Mouse (Mus musculus) lung, embryonic 14.5 days (tissue): ENCODE measurements around the gene Loxl3. TPM values are rescaled to one million over a fixed set of nuclear protein-coding genes. Genes with fewer than 3 reads are reported as not detected.

ENCODE experiments used
- ATAC-seq: fragments of 200-750 bp; cut with Nextera tagmentation; 2 replicates; pipeline ENCODE4 v1.8.0; 2017; ENCODE audit warnings: mild to moderate bottlenecking, moderate TSS enrichment, moderate library complexity; ENCODE audit not compliant: insufficient read depth
- DNase-seq: peaks from one replicate; pipeline ENCODE4 v3.0.0-alpha.2; 2015
- H3K27ac ChIP-seq: fragments of 300-500 bp; sonication (generic); 2 replicates; pipeline ENCODE4 v1.5.1; 2014; ENCODE audit warnings: low read depth, mild to moderate bottlenecking, moderate library complexity
- H3K27me3 ChIP-seq: fragments of 300-500 bp; sonication (generic); 2 replicates; pipeline ENCODE4 v1.6.1; 2014; ENCODE audit warnings: low read length, control low read depth; ENCODE audit not compliant: insufficient read depth
- H3K36me3 ChIP-seq: fragments of 300-500 bp; sonication (generic); 2 replicates; pipeline ENCODE4 v1.6.1; 2014; ENCODE audit warnings: control low read depth; ENCODE audit not compliant: insufficient read depth
- H3K4me1 ChIP-seq: fragments of 300-500 bp; sonication (generic); 2 replicates; pipeline ENCODE4 v1.6.1; 2014; ENCODE audit warnings: antibody characterized with exemption, control low read depth; ENCODE audit not compliant: insufficient read depth
- H3K4me2 ChIP-seq: fragments of 300-500 bp; sonication (generic); 2 replicates; pipeline ENCODE4 v1.6.1; 2014; ENCODE audit warnings: mild to moderate bottlenecking
- H3K4me3 ChIP-seq: fragments of 300-500 bp; sonication (generic); 2 replicates; pipeline ENCODE4 v1.5.1; 2014; ENCODE audit warnings: low read depth, low read length
- H3K9ac ChIP-seq: fragments of 300-500 bp; sonication (generic); 2 replicates; pipeline ENCODE4 v1.6.1; 2014
- H3K9me3 ChIP-seq: fragments of 300-500 bp; sonication (generic); 2 replicates; pipeline ENCODE4 v1.6.1; 2016; ENCODE audit warnings: low read depth, low read length, control low read depth
- CTCF ChIP-seq: IDR thresholded peaks from 2 replicates; pipeline ENCODE4 v1.5.1; 2016; ENCODE audit warnings: antibody characterized with exemption, low read depth
- WGBS: fragments of 180-500 bp; shearing (Covaris S2); extraction: QIAGEN DNeasy Blood & Tissue Kit; methylation state at CpG from one replicate; pipeline ENCODE4 v1.1.7; 2014; 5-methylcytosine and 5-hydroxymethylcytosine counted together
- polyA plus RNA-seq: library from polyadenylated mRNA; unstranded; fragments of >200 nt; fragmentation: Nextera tagmentation; extraction: Ambion mirVana; gene quantifications from 2 replicates; pipeline ENCODE4 v1.2.1, GENCODE M21; 2014

Loxl3 gene
- polyA plus RNA-seq, 1 experiment from 2014 or later = 19.5 TPM

DNA sequence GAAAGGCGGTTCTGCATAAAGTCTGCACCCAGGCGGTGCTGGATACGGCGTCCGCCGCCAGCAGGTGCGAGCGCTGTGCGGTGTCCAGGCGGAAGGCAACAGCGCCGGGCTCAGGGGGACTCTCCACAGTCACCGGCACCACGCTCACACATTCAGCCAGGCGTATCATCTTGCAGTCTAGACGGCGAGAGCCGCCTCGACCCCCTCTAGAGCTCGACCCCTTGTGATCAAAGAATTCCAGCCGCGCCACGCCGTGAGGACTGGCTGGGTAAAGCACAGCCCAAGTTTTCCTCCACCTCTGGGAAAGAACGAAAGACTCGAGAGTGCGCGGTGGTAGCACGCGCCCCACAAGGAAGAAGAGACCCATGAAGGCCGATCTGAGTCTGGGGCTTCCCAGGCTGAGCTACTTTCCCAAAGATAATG, 1.2 kb upstream of the Loxl3 start:
- Histone ChIP-seq H3K27me3 (no peaks in the 10 kb centered on the region), H3K9me3 (no peaks in the 10 kb centered on the region), H3K4me1 (0 out of 2 replicates have a peak, but pooled peaks cover 9% of the 10 kb centered on the region), H3K4me3 (peak overlapping the region; percentile 55), H3K27ac (peak overlapping the region; percentile 93), H3K4me2 (peak overlapping the region; percentile 78), H3K9ac (peak overlapping the region; percentile 66), H3K36me3 (no peaks in the 10 kb centered on the region)
- peak; percentile 21 for ATAC-seq
- WGBS = 0% methylated on average over 31 of the region's 31 CpGs
- TF ChIP-seq CTCF = peak; percentile 24; the same call in 1 of the 2 replicates
- DNase-seq = peak; percentile 67

GRCm38 (mm10) chr6:83034463-83035055, 586 bp downstream of the Loxl3 start:
- Histone ChIP-seq H3K36me3 (no peaks in the 10 kb centered on the region), H3K27me3 (no peaks in the 10 kb centered on the region), H3K9me3 (no peaks in the 10 kb centered on the region), H3K27ac (peak overlapping the region; percentile 93; the same call in 1 of the 2 replicates), H3K4me2 (peak overlapping the region; percentile 78), H3K4me3 (peak overlapping the region; percentile 55), H3K9ac (peak overlapping the region; percentile 66), H3K4me1 (0 out of 2 replicates have a peak, but pooled peaks cover 9% of the 10 kb centered on the region)
- 17% methylated on average over 5 of the region's 5 CpGs for WGBS
- no peak for DNase-seq
- TF ChIP-seq CTCF = no peak
- peak; percentile 0; the same call in 1 of the 2 replicates for ATAC-seq

DNA sequence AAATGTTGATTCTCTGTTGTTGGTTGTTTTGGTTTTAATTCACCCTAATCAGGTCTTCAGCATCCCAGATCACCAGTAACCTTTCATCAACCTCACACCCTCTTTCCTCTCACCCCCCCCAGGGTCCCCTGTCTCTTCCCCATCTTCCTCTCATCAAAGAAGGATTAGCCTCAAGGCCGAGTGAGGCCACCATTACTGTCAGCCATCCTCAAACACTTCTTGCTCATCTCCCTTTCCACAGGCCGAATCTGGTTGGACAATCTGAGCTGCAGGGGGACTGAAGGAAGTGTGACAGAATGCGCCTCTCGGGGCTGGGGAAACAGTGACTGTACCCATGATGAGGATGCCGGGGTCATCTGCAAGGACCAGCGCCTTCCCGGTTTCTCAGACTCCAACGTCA, 3.2 kb downstream of the Loxl3 start:
- H3K27ac ChIP-seq = no peak overlapping the region
- no peaks in the 10 kb centered on the region for H3K27me3 ChIP-seq
- no peak for TF ChIP-seq CTCF
- H3K4me1 ChIP-seq = 0 out of 2 replicates have a peak, but pooled peaks cover 7% of the 10 kb centered on the region
- H3K9me3 ChIP-seq = no peaks in the 10 kb centered on the region
- ATAC-seq = no peak
- H3K4me3 ChIP-seq = no peak overlapping the region
- H3K9ac ChIP-seq = no peak overlapping the region
- 0 out of 2 replicates have a peak, but pooled peaks cover 8% of the 10 kb centered on the region for H3K36me3 ChIP-seq
- H3K4me2 ChIP-seq = 0 out of 2 replicates have a peak overlapping the region, but pooled peaks have one; percentile 5
- DNase-seq = peak; percentile 53
- WGBS = 36% methylated on average over 8 of the region's 8 CpGs

GRCm38 (mm10) chr6:83038496-83039012, 4.6 kb downstream of the Loxl3 start:
- DNase-seq = peak; percentile 85
- Histone ChIP-seq H3K4me3 (peak overlapping the region; percentile 20), H3K4me1 (0 out of 2 replicates have a peak, but pooled peaks cover 7% of the 10 kb centered on the region), H3K9me3 (no peaks in the 10 kb centered on the region), H3K27ac (no peak overlapping the region), H3K4me2 (peak overlapping the region; percentile 56), H3K9ac (0 out of 2 replicates have a peak overlapping the region, but pooled peaks have one; percentile 17), H3K27me3 (no peaks in the 10 kb centered on the region), H3K36me3 (0 out of 2 replicates have a peak, but pooled peaks cover 8% of the 10 kb centered on the region)
- WGBS = 16% methylated on average over 24 of the region's 24 CpGs
- no peak for TF ChIP-seq CTCF
- ATAC-seq = peak; percentile 7; the same call in 1 of the 2 replicates

GRCm38 (mm10) chr6:83040601-83041000, 6.6 kb downstream of the Loxl3 start:
- WGBS = 74% methylated on average over 5 of the region's 5 CpGs

GRCm38 (mm10) chr6:83043561-83043960, 9.6 kb downstream of the Loxl3 start:
- H3K27ac ChIP-seq = peak overlapping the region; percentile 24; the same call in 1 of the 2 replicates
- ATAC-seq = no peak
- WGBS = 46% methylated on average over 6 of the region's 6 CpGs

More at GRCm38 (mm10) chr6:83040601-83041000, 6.6 kb downstream of the Loxl3 start:
- Histone ChIP-seq H3K4me2 (no peak overlapping the region), H3K9me3 (no peaks in the 10 kb centered on the region), H3K9ac (no peak overlapping the region), H3K4me1 (0 out of 2 replicates have a peak, but pooled peaks cover 2% of the 10 kb centered on the region), H3K27me3 (no peaks in the 10 kb centered on the region), H3K36me3 (0 out of 2 replicates have a peak, but pooled peaks cover 8% of the 10 kb centered on the region), H3K27ac (no peak overlapping the region), H3K4me3 (no peak overlapping the region)
- DNase-seq (no peak), ATAC-seq (no peak)
- no peak for TF ChIP-seq CTCF

DNA sequence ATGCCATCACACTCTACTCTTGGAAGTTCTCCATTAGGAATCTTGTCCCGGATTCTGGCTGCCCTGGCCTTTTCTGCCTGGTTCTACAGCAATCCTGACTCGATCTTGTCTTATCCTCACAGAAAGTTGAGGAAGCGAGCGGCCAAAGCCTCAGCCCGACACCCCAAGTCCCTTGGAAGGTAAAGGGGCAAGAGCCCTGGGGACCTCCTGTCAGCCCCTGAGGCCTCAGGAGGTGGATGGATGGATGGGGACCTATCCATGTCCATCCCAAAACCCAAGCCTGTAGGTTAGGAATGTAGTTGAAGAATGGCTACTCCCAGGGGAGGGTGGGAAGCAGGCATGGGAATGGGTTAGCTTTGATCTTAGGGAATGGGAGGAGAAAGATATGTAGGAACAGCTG, 10.0 kb downstream of the Loxl3 start:
- Histone ChIP-seq H3K4me1 (no peaks in the 10 kb centered on the region), H3K27me3 (no peaks in the 10 kb centered on the region), H3K4me2 (no peak overlapping the region), H3K9ac (no peak overlapping the region), H3K36me3 (0 out of 2 replicates have a peak, but pooled peaks cover 8% of the 10 kb centered on the region), H3K4me3 (no peak overlapping the region), H3K9me3 (no peaks in the 10 kb centered on the region), H3K27ac (peak overlapping the region; percentile 24; the same call in 1 of the 2 replicates)
- TF ChIP-seq CTCF = no peak
- 82% methylated on average over 5 of the region's 5 CpGs for WGBS
- DNase-seq = no peak
- ATAC-seq = no peak

More at GRCm38 (mm10) chr6:83043561-83043960, 9.6 kb downstream of the Loxl3 start:
- Histone ChIP-seq H3K4me3 (no peak overlapping the region), H3K9ac (no peak overlapping the region), H3K36me3 (0 out of 2 replicates have a peak, but pooled peaks cover 8% of the 10 kb centered on the region), H3K4me1 (no peaks in the 10 kb centered on the region), H3K4me2 (no peak overlapping the region), H3K27me3 (no peaks in the 10 kb centered on the region), H3K9me3 (no peaks in the 10 kb centered on the region)
- DNase-seq = no peak
- no peak for TF ChIP-seq CTCF
